Mouse (Mus musculus) embryonic facial prominence, embryonic 11.5 days (tissue): ENCODE measurements around the gene Tor1b. TPM values are rescaled to one million over a fixed set of nuclear protein-coding genes. Genes with fewer than 3 reads are reported as not detected.
"Not testable (repeated sequence)": the region's sequence is repeated elsewhere in the genome, so short reads cannot be mapped to it uniquely, and the experiment has no call there.

Experiments
- ATAC-seq: fragments of 200-750 bp; cut with Nextera tagmentation; replicated peaks from 2 replicates; pipeline ENCODE4 v1.8.0; 2017; ENCODE audit warnings: low read depth; ENCODE audit not compliant: insufficient number of reproducible peaks, low FRiP score, low TSS enrichment
- DNase-seq: peaks from one replicate; pipeline ENCODE4 v3.0.0-alpha.2; 2015; ENCODE audit warnings: low spot score
- H3K27ac ChIP-seq: fragments of 300-500 bp; sonication (generic); replicated peaks from 2 replicates; pipeline ENCODE4 v1.5.1; 2014; ENCODE audit warnings: mild to moderate bottlenecking, low read depth, low read length, control low read depth
- H3K27me3 ChIP-seq: fragments of 300-500 bp; sonication (generic); 2 replicates; pipeline ENCODE4 v1.6.1; 2014; ENCODE audit warnings: mild to moderate bottlenecking, low read length, moderate library complexity, mixed read lengths; ENCODE audit not compliant: control insufficient read depth, insufficient read depth
- H3K36me3 ChIP-seq: fragments of 300-500 bp; sonication (generic); replicated peaks from 2 replicates; pipeline ENCODE4 v1.6.1; 2014; ENCODE audit warnings: low read depth, mild to moderate bottlenecking, low read length, moderate library complexity, mixed read lengths; ENCODE audit not compliant: control insufficient read depth, insufficient read depth
- H3K4me1 ChIP-seq: fragments of 300-500 bp; sonication (generic); 2 replicates; pipeline ENCODE4 v1.6.1; 2014; ENCODE audit warnings: low read length, mixed read lengths; ENCODE audit not compliant: control insufficient read depth, insufficient read depth
- H3K4me2 ChIP-seq: fragments of 300-500 bp; sonication (generic); 2 replicates; pipeline ENCODE4 v1.6.1; 2014; ENCODE audit warnings: low read depth, mild to moderate bottlenecking, control low read depth, low read length, moderate library complexity
- H3K4me3 ChIP-seq: fragments of 300-500 bp; sonication (generic); 2 replicates; pipeline ENCODE4 v1.5.1; 2014; ENCODE audit warnings: low read depth, low read length, control low read depth
- H3K9ac ChIP-seq: fragments of 300-500 bp; sonication (generic); replicated peaks from 2 replicates; pipeline ENCODE4 v1.6.1; 2014; ENCODE audit warnings: mild to moderate bottlenecking, control low read depth, low read length
- H3K9me3 ChIP-seq: fragments of 300-500 bp; sonication (generic); replicated peaks from 2 replicates; pipeline ENCODE4 v1.6.1; 2016; ENCODE audit warnings: mild to moderate bottlenecking, low read length, inconsistent platforms, mixed read lengths; ENCODE audit not compliant: control insufficient read depth
- WGBS: fragments of 180-500 bp; shearing (Covaris S2); extraction: QIAGEN DNeasy Blood & Tissue Kit; methylation state at CpG from one replicate; pipeline ENCODE4 v1.1.7; 2014; 5-methylcytosine and 5-hydroxymethylcytosine counted together
- polyA plus RNA-seq: library from polyadenylated mRNA; unstranded; fragments of >200 nt; fragmentation: Nextera tagmentation; extraction: Ambion mirVana; gene quantifications from 2 replicates; pipeline ENCODE4 v1.2.1, GENCODE M21; 2014

The Tor1b gene
- polyA plus RNA-seq, 1 experiment from 2014 or later = 26.0 TPM

DNA sequence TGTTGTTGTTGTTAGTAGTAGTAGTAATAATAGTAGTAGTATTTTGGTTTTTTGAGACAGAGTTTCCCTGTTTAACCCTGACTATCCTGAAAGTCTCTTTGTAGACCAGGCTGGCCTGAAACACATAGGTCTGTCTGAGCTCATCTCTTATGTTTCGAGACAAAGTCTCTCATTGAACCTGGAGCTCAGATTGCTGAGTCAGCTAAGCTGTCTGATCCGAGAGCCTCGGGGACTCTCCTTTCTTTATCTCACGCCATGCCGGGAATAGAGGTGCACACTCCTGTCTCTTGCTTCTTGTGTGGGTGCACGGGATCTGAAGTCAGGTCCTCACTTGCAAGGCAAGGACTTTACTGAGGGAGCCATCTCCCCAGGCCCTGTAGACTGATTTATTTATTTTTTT is 19.7 kb upstream of the Tor1b start:
- H3K4me1 ChIP-seq = peaks cover 3% of the 10 kb centered on the region
- no peak overlapping the region for H3K27ac ChIP-seq
- no peak overlapping the region for H3K4me3 ChIP-seq
- H3K27me3 ChIP-seq = no peaks in the 10 kb centered on the region
- no peaks in the 10 kb centered on the region for H3K36me3 ChIP-seq
- ATAC-seq (no peak), DNase-seq (no peak)
- H3K9ac ChIP-seq = no peak overlapping the region
- WGBS = 76% methylated on average over 6 of the region's 6 CpGs
- H3K9me3 ChIP-seq = no peaks in the 10 kb centered on the region
- H3K4me2 ChIP-seq = no peak overlapping the region

DNA sequence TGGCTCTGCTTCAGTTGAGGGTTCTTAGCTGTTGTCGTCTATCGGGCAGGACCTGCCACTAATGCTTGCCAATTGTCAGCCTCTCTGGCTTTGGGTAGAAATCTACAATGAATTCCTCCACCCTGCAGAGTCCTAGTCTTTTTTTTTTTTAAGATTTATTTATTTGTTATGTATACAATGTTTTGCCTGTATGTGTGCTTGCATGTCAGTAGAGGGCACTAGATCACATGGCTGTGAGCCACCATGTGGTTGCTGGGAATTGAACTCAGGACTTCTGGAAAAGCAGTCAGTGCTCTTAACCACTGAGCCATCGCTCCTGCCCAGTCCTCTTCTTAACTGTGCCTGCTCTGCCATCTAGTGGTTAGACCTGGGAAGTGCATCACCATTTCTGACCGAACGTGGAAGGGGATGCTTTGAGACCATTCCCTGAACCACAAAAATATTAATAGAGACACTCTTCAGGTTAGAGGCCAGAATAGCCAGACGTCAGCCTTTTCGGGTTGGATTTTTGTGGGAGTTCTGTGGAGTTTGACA is 18.8 kb upstream of the Tor1b start:
- Histone ChIP-seq H3K4me2 (no peak overlapping the region), H3K27me3 (no peaks in the 10 kb centered on the region), H3K36me3 (no peaks in the 10 kb centered on the region), H3K4me1 (peaks cover 3% of the 10 kb centered on the region), H3K27ac (no peak overlapping the region), H3K4me3 (no peak overlapping the region), H3K9me3 (no peaks in the 10 kb centered on the region), H3K9ac (no peak overlapping the region)
- ATAC-seq (no peak), DNase-seq (peak; percentile 89)
- WGBS = 23% methylated on average over 7 of the region's 7 CpGs

DNA sequence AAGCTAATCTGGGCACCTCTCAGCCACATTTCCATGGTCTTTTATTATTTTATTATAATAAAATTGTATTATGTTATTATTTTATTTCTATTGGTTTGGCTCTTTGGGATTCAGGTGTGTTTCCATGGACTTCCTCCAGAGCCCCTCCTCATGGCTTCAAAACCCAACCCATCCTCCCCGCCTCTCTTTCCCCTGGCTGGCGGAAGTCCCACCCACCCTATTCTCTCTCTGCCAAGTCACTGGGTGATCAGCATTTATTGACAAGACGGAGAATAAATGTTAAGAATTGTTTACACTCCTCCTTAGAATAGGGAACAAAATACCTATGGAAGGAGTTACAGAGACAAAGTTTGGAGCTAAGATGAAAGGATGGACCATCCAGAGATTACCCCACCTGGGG is 16.0 kb upstream of the Tor1b start:
- H3K4me1 ChIP-seq = no peaks in the 10 kb centered on the region
- H3K9ac ChIP-seq = no peak overlapping the region
- no peaks in the 10 kb centered on the region for H3K36me3 ChIP-seq
- H3K27me3 ChIP-seq = no peaks in the 10 kb centered on the region
- no peak overlapping the region for H3K4me2 ChIP-seq
- 81% methylated on average over 3 of the region's 3 CpGs for WGBS
- no peak for DNase-seq
- no peak overlapping the region for H3K27ac ChIP-seq
- H3K4me3 ChIP-seq = no peak overlapping the region
- H3K9me3 ChIP-seq = no peaks in the 10 kb centered on the region
- no peak for ATAC-seq

DNA sequence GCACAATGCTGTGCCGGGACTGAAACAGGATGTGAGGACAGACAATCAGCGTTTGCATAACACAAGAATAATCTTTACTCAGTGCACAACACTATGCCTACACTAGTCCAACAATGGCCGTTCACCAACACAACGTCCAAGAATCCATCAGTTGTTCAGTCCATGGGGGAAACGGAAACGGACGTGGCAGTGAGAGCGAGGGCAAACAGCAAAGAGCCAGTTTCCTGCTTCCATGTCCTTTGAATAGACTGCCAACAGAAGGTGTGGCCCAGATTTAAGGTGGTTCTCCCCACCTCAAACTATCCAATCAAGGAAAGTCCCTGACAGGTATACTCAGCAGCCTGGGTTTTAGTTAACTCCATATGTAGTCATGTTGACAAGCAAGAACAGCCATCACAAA is 15.0 kb upstream of the Tor1b start:
- no peak overlapping the region for H3K27ac ChIP-seq
- ATAC-seq (no peak), DNase-seq (no peak)
- no peaks in the 10 kb centered on the region for H3K27me3 ChIP-seq
- no peaks in the 10 kb centered on the region for H3K9me3 ChIP-seq
- no peak overlapping the region for H3K4me2 ChIP-seq
- 83% methylated on average over 8 of the region's 8 CpGs for WGBS
- H3K9ac ChIP-seq = no peak overlapping the region
- H3K4me1 ChIP-seq = no peaks in the 10 kb centered on the region
- H3K4me3 ChIP-seq = no peak overlapping the region
- H3K36me3 ChIP-seq = no peaks in the 10 kb centered on the region

DNA sequence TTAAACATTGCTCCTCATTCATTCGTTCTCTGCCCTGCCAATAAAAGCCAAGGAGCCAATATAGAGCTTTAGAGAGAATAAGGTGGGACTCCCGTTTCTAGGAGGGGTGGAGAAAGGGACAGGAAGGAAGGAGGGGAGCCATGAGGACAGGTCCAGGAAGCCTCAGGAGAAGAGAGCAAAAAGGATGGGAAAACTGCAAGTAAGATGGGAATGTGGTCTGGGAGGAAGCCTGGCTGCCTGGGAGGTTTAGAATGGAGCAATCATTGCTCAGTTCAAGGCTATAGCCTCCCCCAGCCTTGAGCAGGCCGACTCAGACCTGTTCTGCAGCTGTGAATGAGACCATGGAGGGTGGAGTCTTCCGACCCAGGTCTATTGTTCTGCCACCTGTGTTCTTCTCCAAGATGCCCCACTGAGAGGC is 14.2 kb upstream of the Tor1b start:
- no peaks in the 10 kb centered on the region for H3K9me3 ChIP-seq
- no peaks in the 10 kb centered on the region for H3K4me1 ChIP-seq

DNA sequence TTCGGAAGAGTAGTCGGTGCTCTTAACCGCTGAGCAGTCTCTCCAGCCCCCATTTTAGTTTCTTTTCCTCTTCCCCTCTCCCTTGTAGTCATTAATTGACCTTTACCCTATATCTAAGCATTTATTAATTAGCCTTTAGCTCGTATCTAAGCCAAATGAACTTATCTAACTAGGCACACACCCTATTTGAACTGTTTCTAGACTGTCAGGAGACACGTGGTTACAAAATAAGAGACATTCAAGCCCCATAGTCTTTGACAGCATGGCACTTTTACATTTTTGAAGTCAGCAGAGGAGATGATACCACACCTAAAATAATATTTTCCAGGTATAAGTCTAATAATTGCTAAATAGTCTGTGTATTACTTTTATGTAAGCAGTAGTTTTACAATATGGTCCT is 11.2 kb upstream of the Tor1b start:
- DNase-seq (no peak), ATAC-seq (no peak)
- H3K4me3 ChIP-seq = no peak overlapping the region
- H3K27ac ChIP-seq = no peak overlapping the region
- WGBS = 85% methylated on average over 5 of the region's 5 CpGs
- H3K4me2 ChIP-seq = no peak overlapping the region
- no peaks in the 10 kb centered on the region for H3K36me3 ChIP-seq
- H3K27me3 ChIP-seq = no peaks in the 10 kb centered on the region
- H3K9ac ChIP-seq = no peak overlapping the region
- H3K9me3 ChIP-seq = no peaks in the 10 kb centered on the region
- H3K4me1 ChIP-seq = no peaks in the 10 kb centered on the region

More for the DNA sequence above, 14.2 kb upstream of the Tor1b start:
- no peak overlapping the region for H3K4me3 ChIP-seq
- H3K27ac ChIP-seq = no peak overlapping the region
- H3K4me2 ChIP-seq = no peak overlapping the region
- no peak for ATAC-seq
- no peak overlapping the region for H3K9ac ChIP-seq
- no peak for DNase-seq
- WGBS = 50% methylated on average over 4 of the region's 4 CpGs
- no peaks in the 10 kb centered on the region for H3K36me3 ChIP-seq
- H3K27me3 ChIP-seq = no peaks in the 10 kb centered on the region

DNA sequence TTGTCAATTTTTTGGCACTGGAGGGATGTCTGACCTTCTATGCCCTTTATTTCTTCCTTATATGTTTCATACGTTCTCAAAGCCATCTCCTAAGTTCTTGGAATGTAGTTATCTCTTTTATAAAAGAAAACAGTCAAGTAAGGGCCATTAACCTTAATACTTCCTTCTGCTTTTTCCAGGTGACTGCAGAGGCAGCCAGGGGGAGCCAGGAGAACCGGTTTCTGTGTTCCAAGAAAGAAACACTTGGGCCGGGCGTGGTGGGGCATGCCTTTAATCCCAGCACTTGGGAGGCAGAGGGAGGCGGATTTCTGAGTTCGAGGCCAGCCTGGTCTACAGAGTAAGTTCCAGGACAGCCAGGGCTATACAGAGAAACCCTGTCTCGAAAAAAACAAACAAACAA is 10.6 kb upstream of the Tor1b start:
- not testable (repeated sequence) for DNase-seq, H3K4me3 ChIP-seq, H3K4me1 ChIP-seq, H3K36me3 ChIP-seq, H3K27ac ChIP-seq, H3K27me3 ChIP-seq, H3K4me2 ChIP-seq, H3K9me3 ChIP-seq, H3K9ac ChIP-seq, ATAC-seq
- 50% methylated on average over 7 of the region's 7 CpGs for WGBS

DNA sequence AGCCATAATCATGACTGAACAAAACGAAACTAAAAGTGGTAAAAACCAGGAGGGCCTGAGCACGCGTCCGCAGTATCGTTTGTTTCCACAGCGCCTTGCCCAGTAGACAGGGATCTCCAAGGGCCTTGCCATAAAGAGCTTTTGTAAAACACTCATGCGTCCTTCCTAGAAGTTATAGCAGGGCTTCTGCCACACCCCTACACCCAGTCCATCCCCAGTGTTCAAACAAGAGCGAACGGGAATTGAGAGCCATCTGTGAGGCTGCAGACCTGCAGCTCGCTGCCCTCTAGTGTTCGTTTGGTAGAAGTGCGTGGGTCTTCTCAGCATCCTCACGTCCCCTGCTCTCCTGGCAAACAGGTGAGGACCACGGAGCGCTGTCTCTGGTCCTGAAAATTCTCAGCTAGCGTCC is 10.2 kb upstream of the Tor1b start:
- no peak for ATAC-seq
- Histone ChIP-seq H3K9me3 (no peaks in the 10 kb centered on the region), H3K27me3 (no peaks in the 10 kb centered on the region), H3K4me2 (no peak overlapping the region), H3K27ac (no peak overlapping the region), H3K36me3 (no peaks in the 10 kb centered on the region), H3K4me3 (no peak overlapping the region), H3K9ac (no peak overlapping the region), H3K4me1 (no peaks in the 10 kb centered on the region)
- 29% methylated on average over 16 of the region's 16 CpGs for WGBS
- DNase-seq = peak; percentile 93
